Mouse (Mus musculus): Measurements from ENCODE around the gene Izumo4. TPM values are rescaled to one million over a fixed set of nuclear protein-coding genes. Genes with fewer than 3 reads are reported as not detected.

The Izumo4 gene
- total RNA-seq, 2 experiments from 2014 or later = 2.2 to 9.8 TPM

DNA sequence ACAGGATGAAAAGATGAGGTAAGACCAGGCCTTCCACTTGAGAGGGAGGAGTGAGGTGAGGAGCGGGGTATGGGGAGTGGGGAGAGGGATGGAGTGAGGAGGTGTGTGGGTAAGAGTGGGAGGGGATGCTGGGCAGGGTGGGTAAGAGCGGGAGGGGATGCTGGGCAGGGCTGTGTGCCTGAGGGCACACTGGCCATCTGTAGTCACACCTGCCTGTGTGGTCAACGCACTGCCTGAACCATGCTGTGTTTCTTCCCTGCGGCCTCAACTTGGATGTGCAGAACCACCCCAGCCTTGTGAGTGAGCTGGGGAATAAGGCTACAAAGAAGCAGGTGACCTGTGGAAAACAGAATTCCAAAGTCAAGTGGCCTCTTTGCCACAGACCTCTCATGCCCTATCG is 2.4 kb downstream of the Izumo4 start:
- ATAC-seq (replicated peaks; ENCODE audit: low FRiP score, poor library complexity, severe bottlenecking) = no peak

DNA sequence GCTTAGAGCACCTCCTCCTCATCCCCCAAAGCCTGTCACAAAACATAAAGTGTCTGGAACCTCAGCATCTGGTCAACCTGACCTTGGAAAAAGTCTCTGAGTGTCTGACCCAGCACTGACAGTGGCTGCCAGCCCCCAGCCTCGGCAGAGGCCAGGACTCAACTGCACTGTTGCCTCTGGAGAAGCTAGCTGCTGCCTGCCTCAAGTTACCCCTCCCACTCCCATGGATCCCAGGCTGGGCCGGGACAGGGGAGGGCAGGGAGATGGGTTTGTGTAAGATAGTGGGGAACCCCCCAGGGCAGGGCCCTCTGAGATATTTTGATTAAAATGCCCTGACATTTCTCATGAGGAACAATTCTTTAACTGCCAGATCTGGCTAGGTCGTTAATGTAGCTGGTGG is 3.0 kb downstream of the Izumo4 start:
- no peak for ATAC-seq (replicated peaks; ENCODE audit: low FRiP score, poor library complexity, severe bottlenecking)

DNA sequence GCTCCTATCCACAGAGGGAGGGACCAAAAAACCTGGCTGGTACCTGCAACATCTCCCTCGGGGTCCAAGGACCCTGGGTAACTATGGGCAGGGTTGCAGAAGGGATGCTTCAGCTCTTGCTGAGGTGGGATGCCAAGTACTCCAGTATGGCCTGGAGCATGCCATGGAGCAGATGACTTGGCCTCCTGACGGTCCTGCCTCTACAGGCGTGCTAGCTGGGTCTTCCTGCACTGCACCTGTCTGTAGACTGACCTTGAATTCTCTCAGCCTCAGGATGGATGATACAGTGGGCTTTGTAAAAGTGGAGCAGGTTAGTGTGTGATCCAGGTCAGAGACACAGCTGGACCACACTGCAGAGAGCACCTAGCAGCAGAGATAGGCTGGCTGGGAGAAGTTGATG is 3.5 kb downstream of the Izumo4 start:
- no peak for ATAC-seq (replicated peaks; ENCODE audit: low FRiP score, poor library complexity, severe bottlenecking)

DNA sequence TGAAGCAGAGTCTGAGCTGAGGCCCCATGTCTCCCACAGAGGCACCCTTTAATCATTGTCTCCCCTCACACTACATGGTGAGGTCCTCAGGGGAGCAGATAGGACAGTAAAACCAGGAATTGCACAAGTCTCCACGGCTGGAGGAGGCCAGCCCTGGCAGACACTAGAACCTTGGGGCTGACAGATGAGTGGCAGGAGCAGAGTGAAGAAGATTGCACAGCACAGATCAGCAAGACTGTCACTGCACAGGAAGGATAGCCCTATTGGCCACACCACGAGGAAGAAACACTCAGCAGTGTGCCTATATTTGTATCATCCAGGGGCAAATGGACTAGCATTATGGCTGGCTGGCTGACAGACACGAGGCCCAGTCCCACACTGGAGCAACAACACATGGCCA is 8.8 kb downstream of the Izumo4 start:
- ATAC-seq (replicated peaks; ENCODE audit: low FRiP score, poor library complexity, severe bottlenecking) = no peak

DNA sequence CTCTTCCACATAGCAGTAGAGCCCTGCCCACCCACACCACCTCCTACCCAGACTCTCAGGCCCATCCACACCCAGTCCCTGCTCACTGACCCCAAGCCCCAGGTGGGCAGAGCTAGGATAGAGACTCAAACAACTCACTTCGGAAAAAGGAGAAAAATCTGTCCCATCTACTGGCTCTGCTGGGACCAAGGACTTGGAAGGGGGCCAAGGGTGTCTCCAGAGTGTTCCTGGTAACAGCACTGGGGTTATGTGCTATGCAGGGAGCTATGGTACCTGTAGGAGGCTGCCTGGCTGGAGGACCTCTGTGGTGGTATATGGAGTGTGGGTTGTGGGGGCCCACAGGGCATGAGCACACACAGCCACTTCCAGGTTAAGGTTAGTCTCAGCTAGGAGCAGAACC is 15.3 kb downstream of the Izumo4 start:
- no peak for ATAC-seq (replicated peaks; ENCODE audit: low FRiP score, poor library complexity, severe bottlenecking)

DNA sequence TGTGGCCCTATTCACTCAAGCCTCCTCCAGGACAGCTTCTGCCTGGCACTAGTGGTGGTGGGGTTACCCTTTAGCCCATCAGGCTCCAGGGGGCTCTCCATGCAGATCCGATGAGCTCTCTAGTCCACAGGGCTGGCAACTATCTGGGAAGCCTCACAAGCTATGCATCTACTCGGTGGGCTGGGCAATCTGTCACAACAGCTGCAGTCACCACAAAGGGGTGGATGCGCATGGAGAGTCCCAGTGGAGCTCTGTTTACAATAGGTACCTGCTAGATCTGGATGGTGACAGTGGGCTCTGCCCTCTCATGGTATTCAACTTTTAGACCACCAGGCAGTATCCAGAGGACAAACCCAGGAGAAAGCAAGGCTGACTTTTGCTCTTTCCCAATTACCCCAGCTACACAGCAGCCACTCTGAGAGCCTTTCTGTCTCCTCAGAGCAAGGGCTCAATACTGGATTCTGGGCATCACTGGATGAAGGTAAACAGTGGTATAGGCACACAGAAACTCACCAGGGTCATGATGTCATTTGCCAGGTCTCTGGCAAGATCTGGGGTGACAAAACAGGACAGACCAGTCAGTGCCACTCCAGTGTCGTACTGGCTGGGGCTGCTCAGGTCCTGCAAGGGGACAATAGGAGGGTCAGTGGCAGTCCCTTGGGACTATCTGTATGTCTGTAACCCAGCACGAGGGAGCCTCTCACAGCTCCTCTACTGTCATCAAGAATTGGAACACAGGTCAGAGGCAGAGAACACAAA is 25.6 kb downstream of the Izumo4 start:
- ATAC-seq (replicated peaks; ENCODE audit: low FRiP score, poor library complexity, severe bottlenecking) = no peak

DNA sequence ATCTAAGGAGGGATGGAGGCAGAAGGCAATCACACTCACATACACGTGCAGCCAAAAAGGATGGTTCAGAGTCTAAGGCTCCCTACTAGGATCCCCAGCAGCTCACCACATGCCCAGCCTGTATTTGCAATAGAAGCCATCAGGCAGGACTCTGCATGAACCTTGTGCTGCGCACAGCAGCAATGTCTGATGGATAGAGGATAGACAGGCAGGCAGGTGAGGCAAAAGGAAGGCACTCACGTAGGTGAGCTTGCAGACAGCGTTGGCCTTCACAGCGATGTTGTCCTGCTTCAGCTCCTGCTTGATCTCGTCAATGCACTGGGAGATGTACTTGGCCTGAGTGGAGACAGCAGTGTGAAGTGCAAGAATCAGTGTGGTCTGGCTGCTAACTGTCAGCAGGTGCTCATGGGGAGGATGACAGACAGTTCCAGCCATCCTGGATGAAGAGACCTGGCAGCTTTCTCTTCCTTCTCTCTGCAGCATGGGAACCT is 30.7 kb downstream of the Izumo4 start:
- no peak for ATAC-seq (replicated peaks; ENCODE audit: low FRiP score, poor library complexity, severe bottlenecking)

DNA sequence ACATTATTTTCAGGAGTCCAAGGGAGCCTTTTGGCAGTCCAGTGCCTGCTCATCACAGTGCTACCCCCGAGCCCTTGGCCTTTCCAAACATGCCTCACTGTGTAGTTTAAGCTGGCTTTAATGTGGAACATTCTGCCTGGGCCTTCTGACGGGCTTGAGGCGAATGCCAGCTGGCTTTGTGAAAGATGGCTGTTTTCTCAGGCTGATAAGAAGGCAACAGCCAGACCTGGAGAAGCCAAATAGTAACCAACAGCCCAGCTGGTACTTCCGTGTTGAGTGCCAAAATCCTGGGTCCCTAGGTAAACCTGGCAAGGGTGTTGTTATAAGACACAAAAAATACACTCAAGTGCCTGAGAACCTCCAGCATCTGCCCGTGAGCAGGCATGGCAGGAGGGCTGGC is 34.7 kb downstream of the Izumo4 start:
- no peak for ATAC-seq (replicated peaks; ENCODE audit: low FRiP score, poor library complexity, severe bottlenecking)

DNA sequence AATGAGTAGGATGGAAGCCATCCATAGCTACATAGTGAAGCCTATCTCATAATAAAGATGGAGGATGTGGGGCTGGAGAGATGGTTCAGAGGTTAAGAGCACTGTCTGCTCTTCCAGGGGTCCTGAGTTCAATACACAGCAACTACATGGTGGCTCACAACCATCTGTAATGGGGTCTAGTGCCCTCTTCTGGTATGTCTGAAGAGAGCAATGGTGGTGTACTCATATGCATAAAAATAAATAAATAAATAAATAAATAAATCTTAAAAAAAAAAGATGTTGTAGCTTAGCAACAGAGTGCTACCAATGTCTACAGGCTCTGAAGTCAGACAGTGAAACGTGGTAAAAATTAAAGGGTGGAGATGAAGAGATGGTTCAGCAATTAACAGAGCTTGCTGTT is 36.7 kb downstream of the Izumo4 start:
- ATAC-seq (replicated peaks; ENCODE audit: low FRiP score, poor library complexity, severe bottlenecking) = no peak

DNA sequence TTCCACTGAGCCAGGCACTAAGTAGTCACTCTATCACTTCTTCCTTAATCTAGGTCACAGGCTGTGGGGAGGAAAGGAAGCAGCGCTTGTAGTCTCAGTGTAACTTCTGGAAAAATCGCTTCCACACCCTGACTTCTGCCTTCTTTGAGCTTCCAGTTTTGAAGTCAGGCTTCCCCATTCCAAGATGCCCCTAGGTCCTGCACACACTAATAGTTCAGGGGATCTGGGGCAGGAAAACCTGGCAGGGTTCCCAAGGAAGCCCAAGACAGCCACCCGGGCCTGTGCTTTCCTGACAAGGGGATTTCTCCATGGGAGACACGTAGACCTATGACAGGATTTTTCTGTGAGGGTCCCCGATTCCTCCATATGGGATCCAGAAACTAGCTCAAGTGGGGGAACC is 39.2 kb downstream of the Izumo4 start:
- ATAC-seq (replicated peaks; ENCODE audit: low FRiP score, poor library complexity, severe bottlenecking) = 0 out of 2 replicates have a peak, but pooled peaks have one; percentile 6

DNA sequence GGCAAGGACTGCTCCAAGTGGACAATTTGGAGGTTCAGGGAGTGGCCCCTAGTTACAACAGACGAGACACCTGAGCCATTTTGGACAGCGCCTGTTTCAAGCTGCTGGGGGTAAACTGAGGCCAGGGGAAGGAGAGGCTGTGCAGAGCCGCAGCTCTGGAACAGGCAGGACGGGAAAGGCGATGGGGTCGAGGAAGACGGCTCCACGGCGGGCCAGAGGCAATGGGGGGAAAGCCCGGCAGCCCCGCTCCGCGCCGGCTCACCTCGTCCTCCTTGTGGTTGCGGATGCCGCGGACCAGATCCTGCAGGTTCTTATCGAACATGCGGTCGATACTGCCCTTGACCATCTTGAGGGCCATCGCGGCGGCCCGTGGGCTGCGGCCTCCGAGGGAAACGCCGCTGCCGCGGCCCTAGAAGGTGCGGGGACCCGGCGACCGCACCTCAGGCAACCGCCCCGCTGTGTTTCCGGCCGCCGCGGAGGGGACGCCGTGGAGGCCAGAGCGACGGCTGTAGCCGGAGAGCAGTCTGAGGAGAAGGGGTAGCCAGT is 39.7 kb downstream of the Izumo4 start:
- ATAC-seq (replicated peaks; ENCODE audit: low FRiP score, poor library complexity, severe bottlenecking) = peak; percentile 3; the same call in 1 of the 2 replicates

DNA sequence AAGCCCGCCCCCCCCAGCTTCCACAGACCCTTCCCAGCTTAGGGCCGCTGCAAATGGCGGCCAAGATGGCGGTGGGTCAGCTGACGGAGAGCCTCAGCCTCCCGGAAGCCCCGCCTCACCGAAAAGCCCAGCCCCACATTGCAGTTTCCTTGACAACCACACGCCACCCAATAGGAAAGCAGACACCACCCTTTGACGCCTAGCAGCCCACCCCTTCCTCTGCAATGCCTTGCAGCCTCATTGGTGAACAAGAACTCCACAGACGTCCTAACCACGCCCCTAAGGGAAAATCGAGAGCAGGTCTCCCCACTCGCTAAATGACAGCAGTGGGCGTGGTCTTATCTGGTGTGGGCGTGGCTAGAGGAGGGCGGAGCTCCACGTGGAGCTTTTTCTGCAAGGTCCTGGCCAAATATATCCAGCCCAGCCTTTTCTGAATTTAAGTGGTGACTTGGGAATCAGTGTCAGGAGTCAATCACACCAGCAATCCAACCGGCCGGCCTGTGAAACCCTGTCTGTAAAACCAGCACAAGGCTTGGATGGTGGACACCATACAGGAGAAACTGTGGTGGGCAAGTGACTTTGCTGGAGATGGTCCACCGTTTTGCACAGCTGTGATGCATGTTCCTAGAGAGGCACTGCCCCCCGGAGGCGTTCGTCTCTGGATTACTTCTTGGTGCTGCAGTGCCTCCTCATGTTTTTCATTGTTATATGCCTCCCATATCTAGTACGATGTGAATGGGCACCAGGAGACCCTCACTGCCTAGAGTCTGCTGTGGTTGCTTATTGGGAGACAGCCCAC is 40.4 kb downstream of the Izumo4 start, which contains the start of gene Ap3d1:
Gene Ap3d1, minus strand, starts transcription at position 85 of the 799 bp plus-strand sequence.
- ATAC-seq (replicated peaks; ENCODE audit: low FRiP score, poor library complexity, severe bottlenecking) = peak; percentile 94

DNA sequence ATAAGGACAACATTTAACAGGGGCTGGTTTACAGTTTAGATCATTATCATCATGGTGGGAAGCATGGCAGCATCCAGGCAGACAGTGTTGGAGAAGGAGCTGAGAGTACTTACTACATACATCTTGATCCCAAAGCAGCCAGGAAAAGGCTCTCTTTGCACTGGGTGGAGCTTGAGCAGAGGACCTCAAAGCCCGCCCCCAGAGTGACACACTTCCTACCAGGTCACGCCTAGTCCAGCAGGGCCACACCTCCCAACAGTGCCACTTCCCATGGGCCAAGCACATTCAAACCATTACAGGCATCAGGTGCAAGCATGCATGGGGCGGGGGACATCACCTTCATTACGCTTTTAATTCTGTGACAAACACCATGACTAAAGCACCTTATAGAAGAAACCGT is 42.3 kb downstream of the Izumo4 start:
- peak; percentile 66 for ATAC-seq (replicated peaks; ENCODE audit: low FRiP score, poor library complexity, severe bottlenecking)

DNA sequence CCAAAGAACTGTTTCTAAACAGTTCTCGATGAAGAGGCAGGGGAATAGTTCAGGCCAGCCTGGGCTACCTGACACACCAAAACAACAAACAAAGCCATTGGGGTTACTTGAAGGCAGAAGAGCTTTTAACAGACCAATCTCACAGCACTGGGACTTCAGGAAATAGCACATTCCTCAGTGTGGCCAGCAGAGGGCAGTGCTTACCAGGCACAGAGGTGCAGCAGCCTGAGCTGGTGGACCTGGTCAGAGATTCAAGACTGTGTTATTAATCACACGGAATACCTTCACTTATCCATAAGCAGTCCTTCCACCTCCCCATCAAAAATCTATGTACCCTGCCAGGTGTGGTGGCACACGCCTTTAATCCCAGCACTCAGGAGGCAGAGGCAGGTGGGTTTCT is 45.4 kb downstream of the Izumo4 start:
- ATAC-seq (replicated peaks; ENCODE audit: low FRiP score, poor library complexity, severe bottlenecking) = peak; percentile 75

DNA sequence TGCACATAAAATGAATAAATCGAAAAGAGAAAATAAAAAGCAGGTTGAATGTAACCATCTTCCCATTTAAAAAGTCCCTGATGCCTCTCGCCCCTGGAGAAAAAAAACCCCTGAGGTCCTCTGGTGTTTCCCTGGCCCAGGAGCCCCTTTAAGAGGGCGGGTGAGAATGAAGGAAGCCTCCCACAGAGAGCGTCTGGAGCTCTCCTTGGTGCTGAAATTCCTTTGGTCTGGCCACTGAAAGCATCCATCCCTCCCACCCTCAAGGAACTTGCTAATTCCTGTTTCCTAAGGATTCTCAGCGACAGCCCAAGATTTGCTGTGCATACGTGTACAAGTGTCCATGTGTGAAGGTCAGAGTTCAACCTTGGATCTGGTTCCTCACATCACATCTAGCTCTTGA is 46.6 kb downstream of the Izumo4 start:
- ATAC-seq (replicated peaks; ENCODE audit: low FRiP score, poor library complexity, severe bottlenecking) = no peak

DNA sequence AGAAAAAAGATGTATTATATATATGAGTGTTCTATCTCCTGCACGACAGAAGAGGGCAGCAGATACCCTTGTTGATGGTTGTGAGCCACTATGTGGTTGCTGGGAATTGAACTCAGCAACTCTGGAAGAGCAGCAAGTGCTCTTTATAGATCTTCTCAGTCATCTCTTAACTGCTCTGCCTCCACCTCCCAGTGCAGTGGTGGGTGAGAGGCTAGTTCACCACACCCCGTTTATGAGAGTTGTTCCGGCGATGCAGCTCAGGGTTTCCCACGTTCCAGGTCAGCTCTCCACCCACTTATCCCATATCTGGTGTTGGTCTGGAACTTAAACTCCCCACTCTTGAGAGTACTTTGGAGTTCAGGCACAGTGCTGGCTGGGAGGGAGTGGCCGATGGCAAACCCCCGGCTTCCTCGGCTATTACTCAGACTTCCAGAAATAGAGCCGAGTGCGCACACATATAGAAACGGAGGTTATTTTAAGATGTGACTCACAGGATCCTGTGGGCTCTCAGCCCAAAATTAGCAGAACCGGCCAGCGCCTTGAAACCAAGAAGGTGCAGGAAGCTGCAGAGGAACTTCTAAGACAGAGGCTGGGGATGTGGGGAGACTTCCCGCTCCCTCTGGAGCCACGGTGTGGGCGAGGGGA is 49.3 kb downstream of the Izumo4 start:
- ATAC-seq (replicated peaks; ENCODE audit: low FRiP score, poor library complexity, severe bottlenecking) = no peak

DNA sequence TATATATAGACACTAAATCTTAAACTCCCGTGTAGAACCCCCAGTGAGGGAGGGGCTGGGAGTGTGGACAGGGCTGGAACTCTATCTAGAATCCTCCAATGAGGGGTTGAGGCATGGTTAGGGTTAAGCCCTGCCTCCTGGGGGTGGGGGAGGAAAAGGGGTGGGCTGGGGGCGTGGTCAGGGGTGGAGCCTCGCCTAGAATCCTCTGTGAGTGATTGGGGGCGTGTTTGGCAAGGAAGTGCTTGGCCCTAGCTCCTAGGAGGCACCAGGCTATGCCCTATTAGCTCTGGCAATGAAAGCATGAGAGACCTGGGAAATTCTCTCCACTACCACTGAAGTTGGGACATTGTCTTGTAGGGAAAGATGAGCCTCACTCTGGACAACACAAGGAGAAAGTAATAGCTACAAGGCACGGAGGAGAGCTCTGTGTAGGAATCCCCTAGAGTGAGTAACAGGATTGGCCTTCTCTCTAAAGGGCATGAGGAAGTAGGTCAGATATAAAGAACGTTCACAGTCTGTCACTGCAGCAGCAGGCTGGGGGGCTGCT is 50.2 kb downstream of the Izumo4 start:
- 0 out of 2 replicates have a peak, but pooled peaks have one; percentile 12 for ATAC-seq (replicated peaks; ENCODE audit: low FRiP score, poor library complexity, severe bottlenecking)

DNA sequence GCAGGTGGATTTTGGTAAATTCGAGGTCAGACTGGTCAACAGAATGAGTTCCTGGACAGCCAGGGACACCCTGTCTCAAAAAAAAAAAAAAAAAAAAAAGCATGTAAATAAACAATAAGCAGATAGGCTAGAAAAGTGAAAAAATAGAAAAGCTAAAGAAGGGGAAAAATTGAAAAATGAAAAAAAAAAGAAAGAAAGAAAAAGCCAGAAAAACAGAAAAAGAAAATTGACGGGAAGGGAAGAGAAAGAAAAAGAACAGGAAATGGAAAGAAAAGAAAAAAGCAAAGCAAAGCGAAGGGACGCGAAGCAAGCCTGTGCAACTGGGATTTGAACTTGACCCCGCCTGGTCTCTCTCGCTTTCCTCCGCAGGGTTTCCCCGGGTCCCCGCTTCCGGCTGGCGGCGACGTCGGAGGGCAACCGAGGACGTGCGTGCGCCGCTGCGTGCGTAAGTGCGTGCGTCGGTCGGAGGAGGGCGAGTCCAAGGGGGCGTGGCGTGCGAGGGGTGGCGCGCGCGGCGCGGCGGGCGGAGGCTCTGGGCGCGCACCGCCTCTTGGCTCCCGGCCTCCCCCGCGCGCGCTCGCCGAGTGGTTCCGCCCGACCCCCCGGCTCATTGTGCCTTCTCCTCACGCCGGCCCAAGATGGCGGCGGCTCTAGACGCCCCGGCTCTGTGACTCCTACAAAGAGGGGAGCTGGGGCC is 52.8 kb downstream of the Izumo4 start, which contains the start of gene Dot1l:
Gene Dot1l, plus strand, starts transcription at position 613 of the 697 bp plus-strand sequence.
- peak; percentile 84 for ATAC-seq (replicated peaks; ENCODE audit: low FRiP score, poor library complexity, severe bottlenecking)
